Mouse (Mus musculus) heart, postnatal 0 days (tissue): ENCODE results near the gene Mycbpap.

ENCODE experiments used
- CTCF ChIP-seq: IDR thresholded peaks from 2 replicates; pipeline ENCODE4 v1.5.1; 2016; ENCODE audit warnings: antibody characterized with exemption, control low read depth, low read depth
- EP300 ChIP-seq: IDR thresholded peaks from 2 replicates; pipeline ENCODE4 v1.6.1; 2016; ENCODE audit warnings: antibody characterized with exemption, low read depth

GRCm38 (mm10) chr11:94547271-94547670 is 25.7 kb upstream of the Mycbpap start:
- TF ChIP-seq EP300 = no peak
- no peak for TF ChIP-seq CTCF
